Mouse (Mus musculus) thymus, postnatal 4 days (tissue): Measurements from ENCODE around the gene Lpp.

Source experiments
- DNase-seq: peaks from one replicate; pipeline ENCODE4 v3.0.0; 2021

The Lpp gene

GRCm38 (mm10) chr16:24895160-24895559 lies 501.9 kb downstream of the Lpp start:
- no peak for DNase-seq

GRCm38 (mm10) chr16:24897641-24898040 lies 504.3 kb downstream of the Lpp start:
- no peak for DNase-seq

- no peak for DNase-seq
Measured at GRCm38 (mm10) chr16:24900241-24900796, 507.0 kb downstream of the Lpp start.

DNA sequence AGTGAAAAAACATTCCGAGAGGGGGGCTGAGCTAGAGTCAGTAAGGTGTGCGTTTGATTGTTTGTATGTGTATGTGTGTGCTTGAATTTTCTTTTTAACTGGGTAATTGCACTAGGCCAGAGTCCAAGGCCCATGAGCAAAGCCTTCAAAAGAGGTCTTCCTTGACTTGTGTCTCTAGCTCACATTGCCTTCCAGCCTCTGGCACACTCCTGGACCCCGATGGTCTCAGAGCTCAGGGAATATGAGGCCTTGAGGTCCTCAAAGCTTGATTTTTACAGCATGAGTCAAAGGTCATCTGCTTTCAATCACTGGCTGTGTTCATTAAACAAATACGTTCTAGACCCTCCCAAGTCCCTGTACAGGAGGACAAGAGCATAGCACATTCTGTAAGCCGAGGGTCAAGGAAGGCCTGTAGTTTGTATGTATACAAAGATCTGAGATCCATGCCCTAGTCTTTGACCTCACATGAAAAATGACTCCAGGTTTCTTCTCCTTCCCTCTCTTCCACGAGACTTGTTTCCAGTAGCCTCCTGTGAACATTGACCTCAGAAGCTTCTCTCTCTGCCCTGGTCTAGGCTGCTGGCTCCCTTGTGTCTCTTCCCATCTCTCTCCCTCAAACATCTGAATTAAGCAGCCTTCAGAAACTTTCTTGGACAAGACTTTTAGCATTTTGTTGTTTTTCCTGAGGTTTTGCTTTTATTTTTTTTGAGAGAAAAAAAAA lies 508.0 kb downstream of the Lpp start:
- DNase-seq = no peak

DNA sequence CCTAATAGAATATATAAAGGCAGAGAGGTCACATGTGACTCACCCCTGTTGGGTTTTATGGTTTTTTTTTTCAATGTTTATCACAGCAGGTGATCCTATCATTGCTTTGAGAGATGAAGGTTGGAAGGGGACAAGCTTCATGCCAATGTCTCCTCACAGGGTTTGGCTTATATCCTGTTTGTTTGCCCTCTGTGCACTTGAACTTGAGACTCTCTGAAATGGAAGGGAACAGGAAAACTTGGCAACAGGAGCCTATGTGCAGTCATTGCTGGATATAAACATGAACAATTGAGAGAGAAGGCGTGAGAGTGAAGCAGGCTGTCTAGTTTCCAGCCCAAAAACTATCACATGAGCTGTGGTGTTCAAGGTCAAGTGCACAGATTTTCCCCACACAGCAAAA lies 508.8 kb downstream of the Lpp start:
- no peak for DNase-seq

GRCm38 (mm10) chr16:24908926-24909325 lies 515.6 kb downstream of the Lpp start:
- DNase-seq = no peak

- no peak for DNase-seq
Measured at GRCm38 (mm10) chr16:24910321-24910720, 517.0 kb downstream of the Lpp start.

GRCm38 (mm10) chr16:24910834-24911233 lies 517.5 kb downstream of the Lpp start:
- DNase-seq = peak; percentile 52

- DNase-seq = no peak
Measured at GRCm38 (mm10) chr16:24912381-24912780, 519.1 kb downstream of the Lpp start.

DNA sequence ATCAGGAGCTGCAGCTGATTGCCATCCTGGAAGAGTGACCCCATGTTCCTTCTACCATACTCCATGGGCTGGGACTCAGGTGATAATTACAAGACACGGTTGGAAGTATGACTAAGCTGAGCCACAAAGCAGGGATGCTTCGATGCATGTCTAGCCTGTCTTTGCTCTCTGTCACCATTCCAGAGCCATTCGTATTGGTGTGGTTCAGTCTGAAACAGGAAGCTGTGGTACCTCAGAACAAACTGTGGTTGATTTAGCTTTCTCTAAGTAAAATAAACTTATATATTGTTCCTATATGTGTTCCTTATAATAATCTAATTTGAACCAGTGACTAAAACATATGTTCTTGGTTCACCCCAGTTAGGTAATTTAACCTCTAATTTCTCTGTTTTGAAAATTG lies 519.7 kb downstream of the Lpp start:
- no peak for DNase-seq

GRCm38 (mm10) chr16:24913641-24914392 lies 520.5 kb downstream of the Lpp start:
- peak; percentile 34 for DNase-seq

- no peak for DNase-seq
Measured at GRCm38 (mm10) chr16:24914393-24914751, 521.1 kb downstream of the Lpp start.

DNA sequence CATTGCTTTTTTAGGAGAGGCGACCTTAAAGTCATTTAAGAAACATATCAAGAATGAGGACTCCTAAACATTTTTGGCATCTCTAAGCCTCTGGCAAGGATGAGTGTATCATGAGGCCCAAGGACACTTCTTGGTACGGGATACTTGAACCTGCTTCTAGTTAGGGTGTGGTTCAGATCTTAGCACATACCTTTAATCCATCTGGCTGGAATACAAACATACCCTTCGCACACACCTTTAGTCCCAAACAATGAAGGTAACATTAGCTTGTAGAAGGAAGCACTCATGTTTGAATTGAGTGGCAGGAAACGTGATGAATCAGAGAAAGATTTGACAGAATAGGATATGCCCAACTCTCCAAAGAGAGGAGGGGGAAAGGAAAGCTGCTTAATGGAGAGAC lies 522.2 kb downstream of the Lpp start:
- no peak for DNase-seq

- DNase-seq = no peak
Measured at GRCm38 (mm10) chr16:24919349-24920012, 526.2 kb downstream of the Lpp start.

DNA sequence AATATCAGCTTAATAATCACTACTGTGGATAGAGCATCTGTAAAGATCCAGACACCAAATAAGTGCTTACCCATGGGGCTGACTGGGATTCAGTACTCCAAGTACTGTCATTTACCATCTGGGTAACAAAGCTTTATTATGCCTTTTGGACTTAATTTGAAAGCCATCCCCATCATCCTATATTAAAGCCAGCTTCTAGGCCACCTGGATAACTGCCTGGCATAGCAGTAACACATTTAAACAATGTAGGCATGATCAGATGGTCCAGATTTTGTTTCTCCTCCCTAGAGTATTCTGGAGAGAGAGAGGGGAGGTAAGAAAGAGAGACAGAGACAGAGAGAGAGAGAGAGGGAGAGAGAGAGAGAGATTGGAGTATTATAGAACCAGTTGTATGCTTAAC lies 536.8 kb downstream of the Lpp start:
- no peak for DNase-seq

- no peak for DNase-seq
Measured at GRCm38 (mm10) chr16:24930621-24931020, 537.3 kb downstream of the Lpp start.

- DNase-seq = no peak
Measured at GRCm38 (mm10) chr16:24932816-24933215, 539.5 kb downstream of the Lpp start.

DNA sequence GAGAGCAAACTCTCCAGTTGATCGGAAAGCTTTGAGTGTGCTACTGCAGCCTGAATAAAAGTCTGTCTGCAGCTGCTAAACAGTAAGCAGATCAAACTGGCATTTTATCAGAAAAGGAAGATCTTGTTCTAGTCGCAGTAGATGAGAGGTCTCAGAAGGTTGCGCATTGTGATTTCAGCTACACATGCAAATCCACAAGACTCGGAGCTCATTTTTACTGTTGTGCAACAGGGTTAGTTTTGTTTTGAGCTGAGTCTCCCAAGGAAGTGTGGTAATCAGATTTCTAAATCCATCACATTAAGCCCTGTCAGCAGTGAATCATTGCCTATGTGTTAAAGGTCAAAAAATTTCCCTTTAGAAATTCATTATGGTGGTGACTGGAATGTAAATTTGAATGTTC lies 540.4 kb downstream of the Lpp start:
- DNase-seq = no peak

GRCm38 (mm10) chr16:24941306-24942160 lies 548.2 kb downstream of the Lpp start:
- no peak for DNase-seq

DNA sequence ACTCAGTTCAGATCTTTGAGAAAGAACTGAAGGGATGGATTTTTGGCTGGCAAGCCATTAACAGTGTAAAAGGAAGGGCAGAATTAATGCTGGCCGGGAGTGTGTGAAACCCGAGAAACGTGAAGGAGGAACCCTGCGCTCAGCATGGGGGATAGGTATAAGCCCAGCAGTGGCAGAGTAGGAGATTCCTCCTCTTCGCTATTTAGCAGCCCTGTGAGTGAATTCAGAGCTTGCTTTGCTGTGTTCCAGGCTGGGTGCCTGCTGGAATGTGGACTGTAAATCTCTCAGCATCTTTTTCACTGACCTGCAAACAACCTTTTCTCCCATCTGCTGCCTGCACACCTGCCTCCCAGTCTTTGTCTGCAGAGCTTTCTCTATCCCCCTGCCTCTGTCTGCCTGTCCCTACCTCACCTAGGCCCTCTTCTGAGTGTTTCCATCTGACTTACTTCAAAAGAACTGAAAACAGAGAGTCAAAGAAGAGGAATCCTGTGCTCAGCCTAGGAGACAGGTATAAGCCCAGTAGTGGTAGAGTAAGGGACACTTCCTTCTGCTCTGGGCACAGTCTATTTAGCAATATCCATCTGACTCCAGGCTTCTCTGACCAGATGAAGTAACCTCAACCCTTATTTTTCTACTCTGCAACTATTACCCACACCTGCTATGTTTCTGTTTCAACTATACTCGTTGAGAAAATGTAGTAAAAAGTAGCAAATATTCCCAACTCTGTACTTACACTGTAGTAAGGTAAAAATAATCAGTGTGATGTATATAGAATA lies 550.4 kb downstream of the Lpp start:
- DNase-seq = no peak

GRCm38 (mm10) chr16:24946356-24946755 lies 553.0 kb downstream of the Lpp start:
- no peak for DNase-seq

DNA sequence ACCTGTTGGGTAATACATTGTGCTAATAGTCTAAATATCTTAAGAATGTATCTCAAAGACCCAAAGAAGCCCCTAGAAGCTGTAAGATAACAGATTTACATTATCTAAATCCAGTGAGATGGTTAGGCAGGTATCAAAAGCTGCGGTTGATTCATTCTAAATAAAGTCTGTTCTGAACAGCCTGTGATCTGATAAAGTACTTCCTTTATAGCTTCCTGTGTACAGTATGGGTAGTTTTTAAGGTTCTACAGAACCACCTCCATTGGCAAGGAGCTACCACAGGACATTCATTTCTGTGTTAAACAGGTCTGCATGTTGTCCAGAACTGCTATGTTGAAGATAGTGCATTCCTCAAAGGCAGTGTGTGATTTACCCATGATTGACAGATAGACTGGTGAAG lies 554.2 kb downstream of the Lpp start:
- no peak for DNase-seq
